Mouse (Mus musculus) stomach, postnatal 0 days (tissue): Measurements from ENCODE around the gene Prkce. TPM values are rescaled to one million over a fixed set of nuclear protein-coding genes. Genes with fewer than 3 reads are reported as not detected.

Source experiments
- ATAC-seq: fragments of 200-750 bp; cut with Nextera tagmentation; 2 replicates; pipeline ENCODE4 v1.8.0; 2017; ENCODE audit not compliant: low FRiP score, low TSS enrichment
- DNase-seq: peaks from one replicate; pipeline ENCODE4 v3.0.0-alpha.2; 2016; ENCODE audit warnings: low spot score
- H3K27ac ChIP-seq: fragments of 300-500 bp; sonication (generic); replicated peaks from 2 replicates; pipeline ENCODE4 v1.5.1; 2014; ENCODE audit warnings: mild to moderate bottlenecking, control low read depth
- H3K27me3 ChIP-seq: fragments of 300-500 bp; sonication (generic); 2 replicates; pipeline ENCODE4 v1.6.1; 2014; ENCODE audit warnings: low read length; ENCODE audit not compliant: control insufficient read depth, insufficient read depth
- H3K36me3 ChIP-seq: fragments of 300-500 bp; sonication (generic); 2 replicates; pipeline ENCODE4 v1.6.1; 2014; ENCODE audit warnings: low read length, mixed read lengths; ENCODE audit not compliant: control insufficient read depth, insufficient read depth
- H3K4me1 ChIP-seq: fragments of 300-500 bp; sonication (generic); replicated peaks from 2 replicates; pipeline ENCODE4 v1.6.1; 2014; ENCODE audit warnings: antibody characterized with exemption; ENCODE audit not compliant: control insufficient read depth, insufficient read depth
- H3K4me2 ChIP-seq: fragments of 300-500 bp; sonication (generic); replicated peaks from 2 replicates; pipeline ENCODE4 v1.6.1; 2014; ENCODE audit warnings: low read depth, mild to moderate bottlenecking, control low read depth, moderate library complexity
- H3K4me3 ChIP-seq: fragments of 300-500 bp; sonication (generic); 2 replicates; pipeline ENCODE4 v1.5.1; 2014; ENCODE audit warnings: low read depth, low read length, control low read depth
- H3K9ac ChIP-seq: fragments of 300-500 bp; sonication (generic); 2 replicates; pipeline ENCODE4 v1.6.1; 2014; ENCODE audit warnings: mild to moderate bottlenecking, low read length, control low read depth, mixed read lengths
- H3K9me3 ChIP-seq: fragments of 300-500 bp; sonication (generic); 2 replicates; pipeline ENCODE4 v1.6.1; 2016; ENCODE audit warnings: low read length; ENCODE audit not compliant: control insufficient read depth
- CTCF ChIP-seq: IDR thresholded peaks from 2 replicates; pipeline ENCODE4 v1.5.1; 2016; ENCODE audit warnings: antibody characterized with exemption, low read depth, mild to moderate bottlenecking, moderate library complexity
- EP300 ChIP-seq: optimal IDR thresholded peaks from 2 replicates; pipeline ENCODE3; 2016; ENCODE audit warnings: antibody characterized with exemption
- WGBS: fragments of 180-500 bp; shearing (Covaris S2); extraction: QIAGEN DNeasy Blood & Tissue Kit; methylation state at CpG from one replicate; pipeline ENCODE4 v1.1.7; 2014; 5-methylcytosine and 5-hydroxymethylcytosine counted together
- polyA plus RNA-seq: library from polyadenylated mRNA; unstranded; fragments of >200 nt; fragmentation: Nextera tagmentation; extraction: Ambion mirVana; gene quantifications from 2 replicates; pipeline ENCODE4 v1.2.1, GENCODE M21; 2015

Gene Prkce
- polyA plus RNA-seq, 1 experiment from 2014 or later = 3.4 TPM

DNA sequence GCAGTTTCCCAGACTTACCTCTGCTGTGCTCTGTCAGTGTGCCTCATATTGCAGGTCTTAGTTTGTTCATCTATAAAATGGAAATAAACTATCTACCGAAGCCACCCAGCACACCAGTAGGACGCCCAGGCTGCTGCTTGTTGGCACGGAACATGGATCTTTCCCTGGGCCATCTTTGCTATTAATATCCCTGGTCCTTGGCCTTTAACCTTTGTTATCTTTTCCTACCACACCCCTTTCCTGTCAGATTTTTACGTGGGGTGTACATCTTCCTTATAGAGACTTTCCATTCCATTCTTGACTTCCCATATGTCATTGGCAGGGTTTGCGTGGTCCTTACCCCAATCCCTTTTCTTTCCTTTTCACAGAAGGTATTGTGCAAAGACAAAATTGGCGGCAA is 363.6 kb downstream of the Prkce start:
- 81% methylated on average over 6 of the region's 6 CpGs for WGBS
- Histone ChIP-seq H3K27me3 (no peaks in the 10 kb centered on the region), H3K36me3 (no peaks in the 10 kb centered on the region), H3K4me1 (peaks cover 3% of the 10 kb centered on the region; the same call in 1 of the 2 replicates), H3K9me3 (no peaks in the 10 kb centered on the region), H3K27ac (no peak overlapping the region), H3K9ac (no peak overlapping the region), H3K4me3 (no peak overlapping the region), H3K4me2 (no peak overlapping the region)
- no peak for ATAC-seq
- no peak for TF ChIP-seq EP300
- no peak for TF ChIP-seq CTCF
- no peak for DNase-seq

DNA sequence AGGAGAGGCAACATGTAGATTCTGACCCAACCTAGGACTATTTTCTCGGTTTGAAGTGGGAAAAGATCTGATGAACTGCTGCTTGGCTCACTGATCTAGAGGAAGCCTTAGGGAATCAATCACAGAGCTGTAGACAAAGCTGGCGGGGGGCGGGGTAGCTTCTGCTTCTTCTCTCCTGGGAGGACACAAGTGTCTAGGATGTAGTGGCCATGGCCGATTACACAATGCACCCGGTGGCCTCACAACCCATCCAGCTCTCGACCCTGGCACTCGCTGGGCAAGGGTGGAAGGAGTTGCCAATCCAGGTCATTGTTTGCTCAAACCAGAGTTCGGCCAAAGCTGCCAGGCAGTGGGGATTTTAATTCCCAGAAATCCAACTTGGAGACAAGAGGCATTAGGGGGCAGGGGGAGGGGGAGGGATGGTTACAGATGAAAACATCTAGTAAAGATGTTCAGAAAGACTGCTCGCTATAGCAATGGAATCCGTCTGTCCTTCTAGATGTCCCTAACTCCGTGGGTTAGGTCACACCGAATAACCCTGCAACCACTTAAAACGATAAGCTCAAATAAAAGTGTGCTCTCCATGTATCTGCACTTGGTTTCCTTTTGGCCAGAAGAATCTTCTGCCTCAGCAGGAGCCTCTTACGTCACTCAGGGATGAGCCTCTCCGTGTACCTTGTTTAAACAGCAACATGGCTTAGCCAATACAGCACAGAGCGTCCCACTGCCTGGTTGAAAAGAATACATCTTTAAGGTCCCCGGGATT is 365.4 kb downstream of the Prkce start:
- Histone ChIP-seq H3K27me3 (no peaks in the 10 kb centered on the region), H3K36me3 (no peaks in the 10 kb centered on the region), H3K9me3 (no peaks in the 10 kb centered on the region), H3K4me1 (peaks cover 3% of the 10 kb centered on the region; the same call in 1 of the 2 replicates), H3K9ac (no peak overlapping the region), H3K27ac (no peak overlapping the region), H3K4me2 (no peak overlapping the region), H3K4me3 (no peak overlapping the region)
- ATAC-seq = no peak
- DNase-seq = no peak
- TF ChIP-seq CTCF (no peak), EP300 (no peak)
- WGBS = 65% methylated on average over 17 of the region's 17 CpGs

DNA sequence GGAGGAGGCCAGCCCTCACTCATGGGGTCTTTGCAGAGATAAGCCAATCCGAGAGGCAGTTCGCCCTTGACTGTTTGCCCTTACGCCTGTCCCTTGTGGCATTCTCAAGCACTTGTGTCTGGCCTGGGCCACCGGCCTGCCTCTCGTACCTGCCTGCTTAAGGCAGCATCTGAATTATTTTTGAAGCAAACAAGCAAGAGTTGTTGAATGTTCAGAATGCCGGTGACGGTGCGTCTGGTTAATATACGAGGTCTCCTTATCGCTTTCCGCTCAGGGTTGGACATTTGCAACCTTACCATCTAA is 365.9 kb downstream of the Prkce start:
- Histone ChIP-seq H3K36me3 (no peaks in the 10 kb centered on the region), H3K27ac (no peak overlapping the region), H3K27me3 (no peaks in the 10 kb centered on the region), H3K9ac (no peak overlapping the region), H3K4me1 (peaks cover 3% of the 10 kb centered on the region; the same call in 1 of the 2 replicates), H3K9me3 (no peaks in the 10 kb centered on the region), H3K4me2 (no peak overlapping the region), H3K4me3 (no peak overlapping the region)
- WGBS = 64% methylated on average over 11 of the region's 11 CpGs
- no peak for ATAC-seq
- no peak for TF ChIP-seq EP300
- TF ChIP-seq CTCF = no peak
- no peak for DNase-seq

DNA sequence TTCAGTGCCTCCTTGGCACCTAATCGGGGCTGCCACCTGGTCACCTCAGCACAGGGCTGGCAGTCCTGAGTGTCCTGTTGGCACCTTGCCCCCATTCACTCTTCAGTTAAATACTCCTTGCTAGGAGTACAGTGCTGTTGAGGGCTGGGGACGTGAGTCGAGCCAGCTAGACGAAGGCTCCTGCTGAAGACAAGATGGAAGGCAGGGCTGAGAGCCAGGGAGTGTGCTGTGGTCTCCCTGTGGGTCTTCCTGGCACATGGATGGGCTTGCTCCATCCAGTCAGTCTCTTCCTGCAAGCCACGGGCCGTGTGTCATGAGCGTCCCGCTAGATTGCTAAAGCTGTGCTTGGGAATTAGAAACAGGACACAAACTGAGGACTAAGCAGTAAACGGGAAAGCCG is 367.5 kb downstream of the Prkce start:
- H3K27me3 ChIP-seq = no peaks in the 10 kb centered on the region
- H3K9me3 ChIP-seq = no peaks in the 10 kb centered on the region
- TF ChIP-seq EP300 (no peak), CTCF (no peak)
- no peak overlapping the region for H3K9ac ChIP-seq
- DNase-seq (no peak), ATAC-seq (peak; percentile 27; the same call in 1 of the 2 replicates)
- H3K4me3 ChIP-seq = no peak overlapping the region
- no peaks in the 10 kb centered on the region for H3K36me3 ChIP-seq
- H3K4me1 ChIP-seq = peaks cover 3% of the 10 kb centered on the region; the same call in 1 of the 2 replicates
- no peak overlapping the region for H3K27ac ChIP-seq
- WGBS = 74% methylated on average over 10 of the region's 10 CpGs
- no peak overlapping the region for H3K4me2 ChIP-seq

DNA sequence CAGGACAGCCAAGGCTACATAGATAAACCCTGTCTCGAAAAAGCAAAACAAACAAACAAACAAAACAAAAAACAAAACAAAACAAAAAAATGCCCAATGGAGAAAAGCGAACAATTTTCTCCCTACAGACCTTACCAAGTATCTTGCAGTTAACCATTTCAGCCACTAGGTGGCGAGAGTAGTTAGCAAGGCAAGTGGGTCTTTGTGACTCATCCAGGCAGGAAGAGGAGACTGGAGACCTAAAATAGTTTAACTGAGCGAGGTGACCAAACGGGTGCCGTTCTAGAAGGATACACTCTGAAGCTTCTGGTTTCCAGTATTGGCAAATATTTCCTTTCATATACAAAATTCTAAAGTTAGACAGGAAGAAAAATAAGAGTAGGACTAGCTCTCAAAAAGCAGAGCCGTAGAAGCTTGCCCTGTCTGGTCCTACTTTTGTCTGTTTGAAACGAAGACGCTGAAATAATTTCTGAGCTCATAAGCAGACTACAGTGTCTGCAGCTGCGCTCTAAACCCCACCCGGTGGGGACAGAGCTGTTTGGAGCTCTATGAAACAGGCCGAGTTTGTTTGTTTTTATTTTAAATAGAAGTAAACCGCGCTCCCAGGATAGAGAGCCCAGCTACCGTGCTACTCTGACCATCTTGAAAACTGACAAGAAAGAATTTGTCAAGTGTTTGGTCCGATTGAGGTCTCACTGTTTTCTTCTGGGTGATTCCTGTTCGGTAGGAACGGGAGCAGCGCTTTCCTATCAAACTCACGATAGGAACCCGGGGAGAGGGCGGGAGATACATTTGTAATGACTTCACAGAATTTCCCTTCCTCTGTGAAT is 368.5 kb downstream of the Prkce start:
- no peaks in the 10 kb centered on the region for H3K36me3 ChIP-seq
- DNase-seq (peak; percentile 62), ATAC-seq (peak; percentile 57; the same call in 1 of the 2 replicates)
- H3K27ac ChIP-seq = peak overlapping the region; percentile 72
- H3K4me1 ChIP-seq = peaks cover 3% of the 10 kb centered on the region; the same call in 1 of the 2 replicates
- H3K9ac ChIP-seq = peak overlapping the region; percentile 48
- no peak for TF ChIP-seq EP300
- peak; percentile 98 for TF ChIP-seq CTCF
- H3K4me3 ChIP-seq = peak overlapping the region; percentile 34
- peak overlapping the region; percentile 59 for H3K4me2 ChIP-seq
- 7% methylated on average over 22 of the region's 22 CpGs for WGBS
- no peaks in the 10 kb centered on the region for H3K27me3 ChIP-seq
- no peaks in the 10 kb centered on the region for H3K9me3 ChIP-seq
